Mouse (Mus musculus): ENCODE results near the gene Gm10320.

Gm10320 gene

GRCm38 (mm10) chr13:98491909-98492308, at the start of gene Gm10320:
Gene Gm10320, minus strand, starts transcription at chr13:98492001.
- no peak for DNase-seq (ENCODE audit: low spot score)

GRCm38 (mm10) chr13:98541601-98542000, 49.8 kb upstream of the Gm10320 start:
- no peak for DNase-seq (ENCODE audit: low spot score)

- DNase-seq (ENCODE audit: low spot score) = no peak
Observed at GRCm38 (mm10) chr13:98540206-98540605, 48.4 kb upstream of the Gm10320 start.

- no peak for DNase-seq (ENCODE audit: low spot score)
Observed at GRCm38 (mm10) chr13:98539311-98539710, 47.5 kb upstream of the Gm10320 start.

GRCm38 (mm10) chr13:98538587-98538986, 46.8 kb upstream of the Gm10320 start:
- DNase-seq (ENCODE audit: low spot score) = no peak

GRCm38 (mm10) chr13:98534913-98535262, 43.1 kb upstream of the Gm10320 start:
- no peak for DNase-seq (ENCODE audit: low spot score)

GRCm38 (mm10) chr13:98534190-98534912, 42.5 kb upstream of the Gm10320 start:
- no peak for DNase-seq (ENCODE audit: low spot score)

- DNase-seq (ENCODE audit: low spot score) = no peak
Observed at GRCm38 (mm10) chr13:98533415-98533814, 41.6 kb upstream of the Gm10320 start.

- no peak for DNase-seq (ENCODE audit: low spot score)
Observed at GRCm38 (mm10) chr13:98532699-98533375, 41.0 kb upstream of the Gm10320 start.

- DNase-seq (ENCODE audit: low spot score) = no peak
Observed at GRCm38 (mm10) chr13:98531976-98532375, 40.2 kb upstream of the Gm10320 start.

GRCm38 (mm10) chr13:98531306-98531705, 39.5 kb upstream of the Gm10320 start:
- no peak for DNase-seq (ENCODE audit: low spot score)

GRCm38 (mm10) chr13:98523719-98524316, 32.0 kb upstream of the Gm10320 start:
- no peak for DNase-seq (ENCODE audit: low spot score)

- no peak for DNase-seq (ENCODE audit: low spot score)
Observed at GRCm38 (mm10) chr13:98518341-98518740, 26.5 kb upstream of the Gm10320 start.

GRCm38 (mm10) chr13:98517666-98518065, 25.9 kb upstream of the Gm10320 start:
- no peak for DNase-seq (ENCODE audit: low spot score)

- DNase-seq (ENCODE audit: low spot score) = no peak
Observed at GRCm38 (mm10) chr13:98516985-98517384, 25.2 kb upstream of the Gm10320 start.

- DNase-seq (ENCODE audit: low spot score) = no peak
Observed at GRCm38 (mm10) chr13:98512066-98512465, 20.3 kb upstream of the Gm10320 start.

- no peak for DNase-seq (ENCODE audit: low spot score)
Observed at GRCm38 (mm10) chr13:98507656-98508055, 15.9 kb upstream of the Gm10320 start.

- no peak for DNase-seq (ENCODE audit: low spot score)
Observed at GRCm38 (mm10) chr13:98506496-98506895, 14.7 kb upstream of the Gm10320 start.

- no peak for DNase-seq (ENCODE audit: low spot score)
Observed at GRCm38 (mm10) chr13:98505989-98506388, 14.2 kb upstream of the Gm10320 start.

- DNase-seq (ENCODE audit: low spot score) = no peak
Observed at GRCm38 (mm10) chr13:98505489-98505857, 13.7 kb upstream of the Gm10320 start.

- no peak for DNase-seq (ENCODE audit: low spot score)
Observed at GRCm38 (mm10) chr13:98504661-98505488, 13.1 kb upstream of the Gm10320 start.

- DNase-seq (ENCODE audit: low spot score) = no peak
Observed at GRCm38 (mm10) chr13:98504181-98504660, 12.4 kb upstream of the Gm10320 start.
